Mouse (Mus musculus): ENCODE measurements around the gene Arhgef38.

The Arhgef38 gene

GRCm38 (mm10) chr3:133234821-133235295 is at the start of gene Arhgef38:
Arhgef38 (minus strand) TSS chr3:133234949.
- DNase-seq (ENCODE audit: low spot score in 2 of 2) = no peak

- peak in 1 of 2 experiments; percentile 40 for DNase-seq (ENCODE audit: low spot score in 2 of 2)
Observed at GRCm38 (mm10) chr3:133271887-133272286, 37.1 kb upstream of the Arhgef38 start.

- no peak for DNase-seq (ENCODE audit: low spot score in 2 of 2)
Observed at GRCm38 (mm10) chr3:133258860-133259259, 24.1 kb upstream of the Arhgef38 start.

GRCm38 (mm10) chr3:133255842-133256241 is 21.1 kb upstream of the Arhgef38 start:
- DNase-seq (ENCODE audit: low spot score in 2 of 2) = no peak

- no peak for DNase-seq (ENCODE audit: low spot score in 2 of 2)
Observed at GRCm38 (mm10) chr3:133244027-133244426, 9.3 kb upstream of the Arhgef38 start.

GRCm38 (mm10) chr3:133241916-133242315 is 7.2 kb upstream of the Arhgef38 start:
- DNase-seq (ENCODE audit: low spot score in 2 of 2) = no peak

GRCm38 (mm10) chr3:133233993-133234392 is 756 bp downstream of the Arhgef38 start:
- no peak for DNase-seq (ENCODE audit: low spot score in 2 of 2)

GRCm38 (mm10) chr3:133230427-133230826 is 4.3 kb downstream of the Arhgef38 start:
- DNase-seq (ENCODE audit: low spot score in 2 of 2) = no peak

GRCm38 (mm10) chr3:133229594-133229993 is 5.2 kb downstream of the Arhgef38 start:
- DNase-seq (ENCODE audit: low spot score in 2 of 2) = no peak

GRCm38 (mm10) chr3:133227258-133228012 is 7.3 kb downstream of the Arhgef38 start:
- DNase-seq (ENCODE audit: low spot score in 2 of 2) = no peak

- no peak for DNase-seq (ENCODE audit: low spot score in 2 of 2)
Observed at GRCm38 (mm10) chr3:133218501-133218900, 16.2 kb downstream of the Arhgef38 start.

GRCm38 (mm10) chr3:133215198-133215819 is 19.4 kb downstream of the Arhgef38 start:
- DNase-seq (ENCODE audit: low spot score in 2 of 2) = no peak

- no peak for DNase-seq (ENCODE audit: low spot score in 2 of 2)
Observed at GRCm38 (mm10) chr3:133213434-133214114, 21.2 kb downstream of the Arhgef38 start.

GRCm38 (mm10) chr3:133211324-133211723 is 23.4 kb downstream of the Arhgef38 start:
- DNase-seq (ENCODE audit: low spot score in 2 of 2) = no peak

- DNase-seq (ENCODE audit: low spot score in 2 of 2) = no peak
Observed at GRCm38 (mm10) chr3:133203713-133204112, 31.0 kb downstream of the Arhgef38 start.

GRCm38 (mm10) chr3:133202171-133202570 is 32.6 kb downstream of the Arhgef38 start:
- DNase-seq (ENCODE audit: low spot score in 2 of 2) = no peak

- no peak for DNase-seq (ENCODE audit: low spot score in 2 of 2)
Observed at GRCm38 (mm10) chr3:133188930-133189329, 45.8 kb downstream of the Arhgef38 start.

- DNase-seq (ENCODE audit: low spot score in 2 of 2) = no peak
Observed at GRCm38 (mm10) chr3:133187524-133187923, 47.2 kb downstream of the Arhgef38 start.

- no peak for DNase-seq (ENCODE audit: low spot score in 2 of 2)
Observed at GRCm38 (mm10) chr3:133176033-133176750, 58.6 kb downstream of the Arhgef38 start.

- no peak for DNase-seq (ENCODE audit: low spot score in 2 of 2)
Observed at GRCm38 (mm10) chr3:133172291-133172690, 62.5 kb downstream of the Arhgef38 start.

- no peak for DNase-seq (ENCODE audit: low spot score in 2 of 2)
Observed at GRCm38 (mm10) chr3:133169737-133170136, 65.0 kb downstream of the Arhgef38 start.

GRCm38 (mm10) chr3:133167550-133167949 is 67.2 kb downstream of the Arhgef38 start:
- DNase-seq (ENCODE audit: low spot score in 2 of 2) = no peak
